Mouse (Mus musculus): ENCODE results near the gene Esyt3.
A peak's percentile ranks its signal among the peaks of the same experiment; 100 is the strongest.

Gene Esyt3

GRCm38 (mm10) chr9:99357921-99358692 lies at the start of gene Esyt3:
Esyt3 (minus strand) TSS chr9:99358557.
- no peak for DNase-seq (ENCODE audit: low read depth, low spot score)

GRCm38 (mm10) chr9:99401288-99401974 lies 43.1 kb upstream of the Esyt3 start:
- no peak for DNase-seq (ENCODE audit: low read depth, low spot score)

GRCm38 (mm10) chr9:99400781-99401180 lies 42.4 kb upstream of the Esyt3 start:
- DNase-seq (ENCODE audit: low read depth, low spot score): no peak

DNA sequence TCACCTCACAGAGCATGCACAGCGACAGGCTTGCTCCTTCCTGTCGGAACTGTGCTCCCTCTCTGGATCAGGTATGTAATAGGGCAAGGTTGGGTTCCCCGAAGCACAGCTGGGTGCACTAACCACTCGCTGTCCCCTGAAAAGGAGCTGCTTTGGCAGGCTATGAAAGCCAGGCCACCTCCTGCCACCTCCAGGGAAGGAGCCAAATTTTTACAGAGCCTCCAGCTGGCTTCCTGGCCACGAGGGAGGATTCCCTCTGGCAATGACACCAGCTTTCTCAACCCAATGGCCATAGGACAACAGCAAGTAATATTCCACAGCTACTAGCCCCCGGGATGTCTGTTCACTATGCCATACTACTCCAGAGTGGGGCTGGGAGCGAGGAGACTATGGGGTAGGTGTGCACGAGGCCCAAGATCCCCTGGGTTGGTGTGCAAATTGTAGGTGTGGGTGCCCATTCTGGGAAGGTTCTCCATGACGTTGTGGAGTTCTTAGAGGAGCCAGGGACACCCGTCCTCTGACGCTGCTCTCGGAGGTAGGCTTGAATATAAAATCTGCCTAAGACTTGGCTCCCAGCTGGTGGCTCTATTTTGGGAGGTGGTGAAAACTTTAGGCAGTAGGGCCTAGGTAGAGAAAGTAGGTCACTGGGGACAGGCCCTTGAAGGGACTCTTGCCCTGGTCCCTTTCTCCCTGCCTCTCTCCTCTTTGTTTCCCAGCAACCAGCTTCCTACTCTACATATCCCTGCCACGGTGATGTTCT lies 38.9 kb upstream of the Esyt3 start:
- no peak for DNase-seq (ENCODE audit: low read depth, low spot score)

DNA sequence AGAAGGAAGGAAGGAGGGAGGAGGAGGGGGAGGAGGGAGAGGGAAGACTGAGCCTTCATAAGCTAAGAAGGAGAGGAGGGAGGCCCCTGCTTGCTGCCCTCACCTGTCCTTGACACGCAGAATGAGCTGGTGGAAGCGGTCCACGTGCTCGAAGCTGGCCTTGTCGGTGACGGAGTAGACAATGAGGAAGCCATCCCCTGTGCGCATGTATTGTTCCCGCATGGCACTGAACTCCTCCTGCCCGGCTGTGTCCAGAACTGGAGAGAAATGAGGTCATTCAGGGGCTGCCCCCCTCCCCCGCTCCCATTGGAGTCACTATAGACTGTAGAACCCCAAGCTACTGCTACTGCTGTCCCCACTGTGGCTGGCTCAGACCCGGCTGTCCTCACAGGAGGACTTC lies 36.0 kb upstream of the Esyt3 start:
- DNase-seq (ENCODE audit: low read depth, low spot score): no peak

DNA sequence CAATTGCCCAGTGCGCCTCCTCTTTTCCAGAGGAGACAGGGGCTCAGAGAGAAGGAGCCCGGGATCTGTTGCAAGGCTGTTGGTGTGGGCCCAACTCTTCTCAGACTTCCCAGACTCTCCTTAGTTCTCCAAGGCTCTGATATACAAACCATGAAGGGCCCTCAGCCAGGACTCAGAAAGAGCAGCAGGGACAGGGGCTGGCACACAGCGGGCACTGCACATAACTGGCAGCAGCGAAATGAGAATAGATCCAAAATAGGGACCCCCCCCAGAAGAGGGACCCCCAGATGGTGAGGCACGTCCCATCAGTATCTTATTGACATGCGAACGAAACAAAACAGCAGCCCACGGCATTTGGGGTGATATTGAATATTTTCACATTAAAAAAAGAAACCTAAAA lies 34.8 kb upstream of the Esyt3 start:
- no peak for DNase-seq (ENCODE audit: low read depth, low spot score)

DNA sequence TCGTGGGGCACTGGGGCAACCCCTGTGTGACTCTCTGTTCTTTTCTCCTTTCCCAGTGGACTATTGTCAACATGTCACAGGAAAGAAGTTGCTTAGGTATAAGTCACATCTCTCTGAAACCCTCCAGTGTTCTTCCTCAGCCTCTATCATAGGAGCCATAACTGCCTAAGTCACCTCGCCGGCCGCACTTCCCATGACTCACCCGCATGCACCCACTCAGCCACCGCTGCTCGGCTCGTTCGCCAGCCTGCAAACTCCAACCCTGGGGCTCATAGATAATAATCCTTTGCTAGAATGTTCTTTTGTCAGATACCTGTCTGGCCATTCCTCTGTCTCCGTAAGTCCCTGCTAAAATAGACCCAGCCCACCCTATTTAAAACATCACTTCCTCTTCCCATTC lies 33.2 kb upstream of the Esyt3 start:
- DNase-seq (ENCODE audit: low read depth, low spot score): no peak

DNA sequence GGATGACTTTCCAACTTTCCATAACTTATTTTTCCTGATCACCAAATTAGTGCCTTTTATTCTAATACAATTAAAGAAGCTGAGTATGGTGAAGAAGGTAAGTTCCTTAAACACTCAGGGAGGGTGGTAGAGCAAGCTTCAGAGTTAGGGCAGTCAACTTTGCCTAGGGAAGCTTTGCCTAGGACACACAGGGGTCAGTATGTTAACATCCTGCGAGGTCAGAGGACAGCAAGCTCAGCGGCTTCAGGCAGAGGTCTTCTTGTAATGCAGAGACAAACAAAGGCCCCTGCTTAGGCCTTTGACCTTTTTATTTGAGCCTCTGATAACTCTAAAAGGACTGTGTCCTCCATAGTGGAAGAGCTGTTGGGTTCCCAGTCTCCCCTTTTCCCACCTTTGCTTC lies 32.4 kb upstream of the Esyt3 start:
- no peak for DNase-seq (ENCODE audit: low read depth, low spot score)

GRCm38 (mm10) chr9:99390201-99390600 lies 31.8 kb upstream of the Esyt3 start:
- no peak for DNase-seq (ENCODE audit: low read depth, low spot score)

DNA sequence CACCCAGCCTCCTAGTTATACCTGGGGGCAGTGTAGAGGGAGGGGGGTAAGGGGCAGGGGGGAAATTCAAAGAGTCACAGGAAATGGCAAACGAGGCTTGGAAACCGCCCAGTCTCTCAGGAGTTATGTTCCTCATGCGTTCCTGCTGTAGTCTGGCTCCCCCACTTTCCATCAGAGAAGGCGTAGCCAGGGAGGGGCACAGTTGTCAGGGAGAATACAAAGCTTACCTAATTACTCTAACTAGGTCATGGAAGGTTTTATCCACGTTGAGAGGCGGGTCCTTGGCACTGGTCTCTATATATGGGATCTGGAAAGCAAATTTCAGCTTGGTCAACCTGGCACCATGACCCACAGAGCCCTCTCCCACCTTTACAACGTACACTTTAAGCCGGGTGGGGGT lies 31.1 kb upstream of the Esyt3 start:
- DNase-seq (ENCODE audit: low read depth, low spot score): no peak

GRCm38 (mm10) chr9:99388856-99389255 lies 30.5 kb upstream of the Esyt3 start:
- DNase-seq (ENCODE audit: low read depth, low spot score): no peak

DNA sequence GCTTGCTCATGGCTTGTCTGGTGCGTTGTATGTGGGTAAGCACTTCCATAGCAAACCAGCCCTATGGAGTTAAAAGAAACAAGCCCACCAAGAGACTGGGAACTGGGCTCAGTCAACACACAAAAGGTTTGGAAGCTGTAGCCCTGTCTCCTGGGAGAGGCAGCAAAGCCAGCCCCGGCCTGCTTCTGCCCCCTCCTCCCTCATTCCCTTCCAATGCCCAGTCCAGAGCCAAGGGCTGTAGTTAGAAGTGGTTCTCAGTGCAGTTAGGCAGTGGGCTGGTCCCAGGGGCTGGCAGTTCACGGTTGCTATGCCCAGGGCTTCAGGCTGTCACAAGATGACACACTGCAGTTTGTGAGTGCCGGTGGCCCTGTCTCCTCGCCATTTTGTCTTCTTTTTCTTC lies 29.7 kb upstream of the Esyt3 start:
- DNase-seq (ENCODE audit: low read depth, low spot score): no peak

DNA sequence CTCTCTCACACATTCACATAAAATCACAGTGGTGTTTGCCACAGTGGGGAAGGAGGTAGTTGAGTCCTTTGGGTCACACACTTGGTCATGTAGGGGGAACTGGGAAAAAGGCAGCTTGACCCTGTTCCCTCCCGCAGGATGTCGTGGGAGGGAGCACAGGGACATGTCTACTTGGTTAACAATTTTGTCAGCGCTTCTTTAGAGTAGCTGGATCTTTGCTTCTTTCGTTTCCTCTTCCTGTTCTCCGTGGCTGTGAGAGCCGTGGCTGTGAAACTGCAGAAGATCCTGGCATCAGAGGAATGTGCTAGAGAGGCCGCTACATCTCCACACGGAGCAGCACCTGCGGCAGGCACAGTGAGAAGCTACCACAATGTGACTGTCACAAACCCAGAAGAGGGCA lies 24.2 kb upstream of the Esyt3 start:
- no peak for DNase-seq (ENCODE audit: low read depth, low spot score)

DNA sequence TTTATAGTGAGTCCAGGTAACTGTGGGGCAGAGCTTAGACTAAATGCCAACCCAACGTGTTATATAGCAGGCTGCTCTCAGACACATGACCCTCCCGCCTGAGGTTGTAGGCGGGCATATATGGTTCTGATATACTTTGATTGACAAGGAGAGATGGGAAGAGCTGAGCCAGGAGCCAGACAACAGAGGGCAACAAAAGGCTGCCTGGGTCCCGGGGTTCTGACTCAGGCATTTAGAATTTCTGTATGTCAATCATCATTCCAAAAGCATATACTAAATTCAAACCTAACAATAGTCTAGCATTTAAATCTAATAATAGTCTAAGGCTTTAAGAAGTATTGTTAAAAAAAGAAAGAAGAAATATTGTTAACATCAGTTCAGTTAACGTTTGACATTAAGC lies 20.8 kb upstream of the Esyt3 start:
- DNase-seq (ENCODE audit: low read depth, low spot score): no peak

GRCm38 (mm10) chr9:99376591-99377418 lies 18.4 kb upstream of the Esyt3 start:
- peak; percentile 49 for DNase-seq (ENCODE audit: low read depth, low spot score)

- DNase-seq (ENCODE audit: low read depth, low spot score): no peak
Measured at GRCm38 (mm10) chr9:99368431-99368830, 10.1 kb upstream of the Esyt3 start.

DNA sequence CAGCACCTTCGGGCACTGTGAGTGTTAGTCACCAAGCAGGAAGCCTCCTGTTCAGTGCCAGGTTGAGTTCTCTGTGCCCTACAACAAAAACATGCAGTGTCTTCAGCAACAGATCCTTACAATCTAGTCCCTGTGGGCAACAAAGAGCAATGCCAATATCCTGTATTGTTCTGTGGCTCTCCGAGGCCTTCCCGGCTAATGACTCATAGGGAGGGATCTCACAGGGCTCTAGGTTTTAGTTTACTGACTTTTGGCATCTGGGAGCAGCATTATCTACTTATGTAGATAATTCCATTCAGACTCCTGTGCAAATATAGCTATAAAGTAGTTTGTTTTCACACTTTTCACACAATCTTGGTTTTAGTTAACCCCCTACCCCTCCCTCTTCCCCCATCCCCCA lies 7.5 kb upstream of the Esyt3 start:
- no peak for DNase-seq (ENCODE audit: low read depth, low spot score)

DNA sequence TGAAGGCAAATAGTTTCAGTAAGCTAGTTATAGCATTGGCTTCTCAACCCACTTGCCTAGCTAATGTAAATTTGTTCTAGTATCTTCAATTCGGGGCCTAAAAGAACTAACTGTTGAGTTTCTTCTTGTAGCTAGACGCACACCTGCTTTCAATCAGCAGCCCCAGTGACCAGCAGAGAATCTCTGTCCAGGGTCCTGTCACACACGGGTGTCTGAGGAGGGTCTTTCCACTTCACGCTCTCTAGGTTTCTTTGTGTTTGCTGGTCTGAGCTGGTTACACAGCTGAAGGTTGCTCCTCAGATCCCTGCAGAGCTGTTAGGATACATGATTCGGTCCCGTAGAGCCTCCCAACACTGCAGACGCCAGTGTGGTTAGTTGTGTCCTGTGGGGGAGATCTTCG lies 4.7 kb upstream of the Esyt3 start:
- DNase-seq (ENCODE audit: low read depth, low spot score): no peak

GRCm38 (mm10) chr9:99361946-99362345 lies 3.6 kb upstream of the Esyt3 start:
- no peak for DNase-seq (ENCODE audit: low read depth, low spot score)

DNA sequence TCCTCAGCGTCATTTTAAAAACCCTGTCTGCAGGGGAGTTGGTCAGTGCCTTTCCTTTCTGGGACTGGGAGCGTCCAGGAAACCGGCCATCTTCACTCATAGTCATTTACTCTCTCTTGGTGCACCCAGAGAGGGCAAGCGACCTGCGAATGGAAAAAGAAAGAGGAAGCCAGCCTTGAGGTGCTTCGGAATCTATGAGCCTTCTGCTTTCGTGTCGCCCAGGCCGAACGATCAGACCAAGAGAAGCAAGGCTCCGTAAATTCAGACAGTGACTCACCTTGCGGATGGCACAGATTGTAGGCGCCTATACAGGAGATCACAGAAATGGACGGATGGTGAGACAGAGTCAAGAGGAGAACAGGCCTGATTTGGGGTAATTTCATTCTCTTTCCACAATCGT lies 655 bp upstream of the Esyt3 start:
- DNase-seq (ENCODE audit: low read depth, low spot score): no peak

DNA sequence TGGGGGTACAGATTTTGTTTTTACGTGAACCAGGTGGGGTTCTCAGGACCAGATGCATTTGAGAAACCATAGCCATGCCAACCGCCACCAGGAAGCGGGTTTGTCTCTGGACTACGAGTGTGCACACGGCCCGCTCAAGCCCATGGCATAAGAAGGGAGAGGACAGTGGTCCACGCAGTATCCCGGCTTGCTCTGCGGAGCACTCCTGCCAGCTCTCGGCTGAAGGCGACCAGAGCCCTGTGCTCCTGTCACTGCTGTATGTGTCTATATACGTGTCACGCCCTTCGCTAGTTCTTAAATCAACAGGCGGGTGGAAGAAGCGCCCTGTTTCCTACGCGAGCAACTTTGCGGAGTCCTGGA lies 816 bp downstream of the Esyt3 start:
- no peak for DNase-seq (ENCODE audit: low read depth, low spot score)

- no peak for DNase-seq (ENCODE audit: low read depth, low spot score)
Measured at GRCm38 (mm10) chr9:99355971-99356370, 2.4 kb downstream of the Esyt3 start.
